Mouse (Mus musculus) small intestine, adult 2 months (tissue): Measurements from ENCODE around the gene Chrna9.

Experiments used
- CTCF ChIP-seq: fragments of 200-500 bp; IDR thresholded peaks from 2 replicates; pipeline ENCODE4 v1.5.1; 2012; ENCODE audit warnings: low read depth, mild to moderate bottlenecking, control low read depth, inconsistent platforms, low read length, moderate library complexity, mixed read lengths; ENCODE audit not compliant: insufficient replicate concordance, insufficient read length; ENCODE audit errors: extremely low read depth
- POLR2A ChIP-seq: fragments of 200-500 bp; IDR thresholded peaks from 2 replicates; pipeline ENCODE4 v1.6.1; 2012; ENCODE audit warnings: low read depth, mild to moderate bottlenecking, control low read depth, inconsistent platforms, low read length, moderate library complexity

DNA sequence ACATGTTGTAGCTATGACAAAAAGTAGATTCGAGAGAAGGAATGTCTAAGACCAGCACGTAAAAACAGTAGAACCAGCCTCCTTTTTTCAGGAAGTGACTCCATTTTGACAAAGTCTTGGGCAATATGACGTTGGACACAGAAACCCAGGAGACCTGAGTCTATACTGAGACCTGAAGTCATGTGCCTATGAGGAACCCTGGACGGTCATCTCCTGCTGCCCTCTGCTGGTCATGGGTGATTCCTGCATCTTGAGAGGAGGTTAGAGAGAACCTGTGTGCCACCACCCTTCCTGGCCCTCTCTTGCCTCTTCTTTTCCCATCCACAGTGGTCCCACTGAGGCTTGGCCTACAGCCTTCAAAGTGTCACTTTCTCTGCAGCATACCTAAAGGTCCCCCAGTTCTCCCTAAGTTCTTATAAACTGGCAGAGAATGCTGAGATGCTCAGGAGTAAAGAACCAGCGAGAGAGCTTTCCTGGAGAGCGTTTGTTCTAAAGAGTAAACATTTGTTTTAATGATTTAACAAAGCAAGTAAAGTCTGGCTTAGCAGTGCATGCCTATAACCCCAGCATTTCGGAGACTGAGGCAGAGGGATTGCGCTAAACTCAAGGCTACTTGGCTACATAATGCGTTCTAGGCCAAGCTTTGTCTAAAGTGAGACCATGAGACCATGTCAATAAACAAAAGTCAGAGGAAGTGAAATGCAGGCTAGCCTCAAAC lies 3.4 kb downstream of the Chrna9 start:
- TF ChIP-seq CTCF, result peak; percentile 93; the same call in 1 of the 2 replicates
- no peak for TF ChIP-seq POLR2A
